Mouse (Mus musculus) kidney, adult 11 months (tissue): ENCODE measurements around the gene Guk1.

ENCODE experiments used
- DNase-seq: peaks from one replicate; pipeline ENCODE4 v3.0.0; 2022

Gene Guk1

DNA sequence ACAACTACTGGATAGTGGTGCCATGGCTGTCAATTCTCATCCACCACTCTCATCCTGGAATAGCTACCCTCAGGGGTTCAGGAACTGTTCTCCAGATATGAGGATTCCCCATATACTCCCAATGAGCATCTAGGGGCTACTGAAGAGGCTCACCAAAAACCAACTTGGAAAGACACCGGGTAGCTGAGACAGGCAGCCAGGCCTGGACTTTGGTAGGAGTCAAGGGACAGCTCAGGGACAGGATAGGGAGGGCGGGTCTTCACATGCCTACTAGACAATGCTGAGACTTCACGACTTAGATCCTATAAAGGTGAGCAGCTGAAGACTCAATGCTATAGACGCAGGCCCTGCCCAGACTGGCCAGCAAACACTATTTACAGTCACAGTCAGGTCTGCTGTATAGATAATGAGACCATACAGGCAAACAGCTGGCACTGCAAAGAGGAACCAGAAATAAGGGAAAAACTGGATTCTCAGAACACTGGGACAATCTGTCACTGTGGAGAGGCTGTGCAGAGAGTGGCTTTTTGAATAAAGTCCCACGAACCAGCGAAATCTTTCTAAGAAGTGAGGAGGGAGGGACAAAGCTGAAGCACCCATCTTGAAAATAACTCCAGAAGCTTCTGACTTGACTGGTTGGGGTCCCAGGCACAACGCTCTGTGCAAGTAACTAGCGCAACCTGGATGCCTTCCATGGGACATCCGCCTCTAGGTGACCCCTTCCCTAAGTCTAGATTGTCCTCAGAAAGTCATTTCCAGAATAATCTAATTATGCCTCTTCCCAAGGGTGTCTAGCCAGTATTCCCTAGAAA lies 29.4 kb downstream of the Guk1 start:
- no peak for DNase-seq

DNA sequence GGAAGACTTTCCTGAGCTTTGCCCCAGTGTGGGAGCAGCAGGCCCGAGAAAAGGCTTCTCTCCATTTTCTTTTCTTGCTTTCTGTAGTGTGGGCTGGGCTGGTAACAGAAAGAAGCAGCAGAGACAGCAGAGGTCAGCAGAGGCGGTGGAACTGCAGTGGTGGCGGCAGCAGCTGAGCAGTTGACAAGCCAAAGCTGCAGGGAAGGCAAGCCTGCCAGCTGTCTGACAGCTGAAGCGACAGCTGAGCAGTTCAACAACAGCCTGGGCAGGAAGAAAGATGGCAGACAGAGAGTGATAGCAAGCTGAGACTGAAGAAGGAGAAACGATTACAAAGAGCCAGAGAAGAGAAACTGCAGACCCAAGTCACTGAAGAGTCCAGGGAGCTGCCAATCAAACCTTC lies 30.6 kb downstream of the Guk1 start:
- no peak for DNase-seq

DNA sequence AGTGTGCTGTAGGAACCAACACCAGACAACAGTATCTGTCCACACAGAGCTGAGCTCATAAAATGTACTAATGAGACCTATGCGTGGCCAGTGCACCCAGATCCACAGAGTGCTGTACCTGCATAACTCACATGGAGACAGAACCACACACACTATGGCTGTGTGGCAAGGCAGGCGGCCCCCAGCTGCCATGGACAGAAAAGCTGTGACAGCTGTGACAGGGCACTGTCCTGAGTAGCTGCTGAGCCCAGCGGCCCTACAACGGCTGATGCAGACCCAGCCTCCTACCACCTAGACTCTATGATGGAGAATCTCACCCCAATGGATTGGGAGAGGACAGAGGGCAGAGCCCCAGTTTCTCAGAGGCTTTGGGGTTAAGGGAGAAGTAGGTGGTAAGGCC lies 32.5 kb downstream of the Guk1 start:
- no peak for DNase-seq

DNA sequence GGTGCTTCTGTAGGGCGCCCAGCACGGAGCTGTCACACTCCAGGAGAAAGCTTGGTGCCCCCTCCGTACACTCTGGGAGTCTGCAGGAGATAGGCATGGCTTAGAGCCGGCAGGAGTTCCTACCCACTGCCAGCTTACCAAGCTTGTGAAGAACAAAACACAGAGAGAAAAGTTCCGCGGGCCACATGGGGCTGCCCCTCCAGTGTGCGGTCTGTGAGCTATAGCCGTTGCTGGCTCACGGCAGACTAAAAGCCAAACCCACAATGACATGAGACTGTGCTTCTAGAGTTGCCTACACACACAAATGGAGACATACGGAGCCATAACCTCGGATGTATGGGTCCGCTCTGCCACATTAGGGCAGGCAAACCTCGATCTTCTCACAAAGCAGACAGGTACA lies 32.9 kb downstream of the Guk1 start:
- no peak for DNase-seq

DNA sequence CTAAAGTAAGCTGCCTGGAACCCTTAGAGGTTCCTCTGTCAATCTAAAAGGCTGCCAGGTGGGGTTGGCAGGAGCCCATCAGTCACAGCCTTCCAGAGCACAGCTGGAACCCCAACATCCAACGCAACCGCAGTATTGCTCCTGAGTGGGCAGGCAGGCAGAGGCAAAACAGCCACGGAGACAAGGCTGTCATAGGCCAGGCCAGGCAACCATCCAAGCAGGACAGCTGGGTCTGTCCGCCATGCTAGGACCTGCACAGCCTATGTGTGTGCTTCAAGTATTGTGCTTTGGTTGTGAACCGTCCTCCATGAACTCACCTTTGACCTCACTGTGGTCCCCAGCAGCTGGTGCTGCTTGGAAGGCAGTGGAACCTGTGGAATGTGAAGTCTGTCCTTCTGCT lies 36.1 kb downstream of the Guk1 start:
- DNase-seq, result no peak

DNA sequence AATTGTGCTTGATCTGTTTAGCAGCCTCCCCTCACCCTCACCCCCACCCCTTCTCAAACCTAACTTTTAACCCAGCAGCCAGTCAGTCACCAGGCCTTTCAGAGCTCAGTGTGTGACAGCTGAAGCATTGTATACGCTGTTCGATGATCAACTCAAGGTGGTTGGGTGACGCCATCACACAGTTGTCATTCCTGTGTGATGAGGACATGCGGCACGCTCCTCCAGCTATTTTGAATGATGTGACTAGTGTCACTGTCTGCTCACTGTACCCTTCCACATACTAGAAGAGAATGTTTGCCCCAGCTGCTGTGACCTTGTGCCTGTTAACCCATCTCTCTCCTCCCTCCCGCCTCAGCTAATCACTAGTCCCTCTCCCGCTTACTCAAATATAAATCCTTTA lies 37.8 kb downstream of the Guk1 start:
- no peak for DNase-seq

DNA sequence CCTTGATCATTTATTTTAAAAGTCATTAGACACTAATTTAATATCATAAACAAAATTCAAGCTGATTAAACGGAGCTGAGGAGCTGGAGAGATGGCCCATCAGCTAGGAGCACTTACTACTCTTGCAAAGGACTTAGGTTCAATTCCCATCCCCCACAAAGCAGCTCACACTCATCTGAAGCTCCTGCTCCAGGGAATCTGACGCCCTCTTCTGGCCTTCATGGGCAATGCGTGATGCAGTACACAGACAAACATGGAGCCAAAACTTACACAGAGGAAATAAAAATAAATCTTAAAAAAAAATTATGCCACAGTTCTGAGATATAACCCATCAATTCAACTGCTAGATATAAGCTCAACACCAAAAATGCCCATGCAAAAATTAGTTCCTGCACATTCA lies 40.3 kb downstream of the Guk1 start:
- no peak for DNase-seq

DNA sequence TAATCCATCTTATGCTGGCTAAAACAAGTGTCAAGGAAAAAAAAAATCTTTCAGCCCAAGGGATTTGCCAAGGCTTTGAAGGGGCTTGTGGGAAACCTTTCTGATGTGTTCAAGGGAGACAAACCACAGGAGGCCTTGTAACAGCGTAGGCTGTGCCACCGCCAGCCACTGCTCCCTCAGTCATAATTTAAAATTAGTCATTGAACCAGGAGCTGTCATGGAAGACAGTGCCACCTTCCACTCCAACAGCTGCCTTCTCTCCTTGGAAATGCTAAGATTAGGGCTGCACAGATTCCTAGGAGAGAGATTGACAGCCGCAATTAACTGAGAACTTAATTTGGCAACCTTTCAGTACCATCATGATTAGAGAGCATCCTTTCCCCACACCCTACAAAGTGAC lies 42.7 kb downstream of the Guk1 start:
- DNase-seq, result no peak

DNA sequence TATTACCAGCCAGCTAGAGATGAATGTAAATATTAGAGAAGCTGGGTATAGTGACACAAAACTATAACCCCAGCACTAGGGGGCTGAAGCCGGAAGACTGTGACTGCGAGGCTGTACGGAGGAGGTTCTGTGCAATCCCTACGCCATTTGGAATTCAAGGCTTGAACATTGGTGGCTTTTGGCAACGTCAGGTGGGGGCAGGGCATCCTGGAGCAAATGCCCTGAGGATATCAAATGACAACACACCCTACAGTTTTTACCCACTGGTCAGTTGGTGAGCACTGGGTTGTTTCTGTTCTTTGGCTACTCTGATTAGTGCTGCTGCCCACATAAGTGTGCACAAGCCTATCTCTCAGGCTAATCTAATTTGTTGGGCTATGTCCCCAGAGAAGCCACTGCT lies 49.0 kb downstream of the Guk1 start:
- DNase-seq, result no peak

DNA sequence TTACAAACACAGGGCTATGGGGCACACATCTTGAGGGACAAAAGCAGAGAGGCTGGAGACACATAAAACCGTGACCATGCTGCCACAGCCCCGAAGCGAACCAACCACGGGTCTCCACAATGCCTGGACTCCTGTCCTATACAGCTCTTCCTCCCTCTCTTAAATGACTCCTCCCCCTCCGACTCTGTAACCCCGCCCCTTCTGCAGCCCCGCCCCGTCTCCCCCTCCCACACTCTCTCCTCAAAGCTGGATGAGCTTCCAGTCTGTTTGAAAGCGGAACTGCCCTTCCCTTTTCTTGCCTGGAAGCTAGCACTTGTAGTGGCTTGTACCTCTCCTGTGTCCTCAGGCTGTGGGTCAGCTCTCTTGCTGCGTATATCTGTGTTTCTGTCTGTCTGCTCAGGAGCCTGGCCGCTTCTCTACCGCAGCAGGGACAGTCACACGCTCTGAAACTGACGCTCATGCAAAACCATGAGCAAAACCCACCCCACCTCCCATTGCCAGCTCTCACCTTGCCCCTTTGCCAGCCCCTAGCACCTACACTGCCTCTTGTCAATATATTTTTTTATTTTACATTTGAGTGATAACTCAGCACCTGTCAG lies 50.1 kb downstream of the Guk1 start:
- no peak for DNase-seq

DNA sequence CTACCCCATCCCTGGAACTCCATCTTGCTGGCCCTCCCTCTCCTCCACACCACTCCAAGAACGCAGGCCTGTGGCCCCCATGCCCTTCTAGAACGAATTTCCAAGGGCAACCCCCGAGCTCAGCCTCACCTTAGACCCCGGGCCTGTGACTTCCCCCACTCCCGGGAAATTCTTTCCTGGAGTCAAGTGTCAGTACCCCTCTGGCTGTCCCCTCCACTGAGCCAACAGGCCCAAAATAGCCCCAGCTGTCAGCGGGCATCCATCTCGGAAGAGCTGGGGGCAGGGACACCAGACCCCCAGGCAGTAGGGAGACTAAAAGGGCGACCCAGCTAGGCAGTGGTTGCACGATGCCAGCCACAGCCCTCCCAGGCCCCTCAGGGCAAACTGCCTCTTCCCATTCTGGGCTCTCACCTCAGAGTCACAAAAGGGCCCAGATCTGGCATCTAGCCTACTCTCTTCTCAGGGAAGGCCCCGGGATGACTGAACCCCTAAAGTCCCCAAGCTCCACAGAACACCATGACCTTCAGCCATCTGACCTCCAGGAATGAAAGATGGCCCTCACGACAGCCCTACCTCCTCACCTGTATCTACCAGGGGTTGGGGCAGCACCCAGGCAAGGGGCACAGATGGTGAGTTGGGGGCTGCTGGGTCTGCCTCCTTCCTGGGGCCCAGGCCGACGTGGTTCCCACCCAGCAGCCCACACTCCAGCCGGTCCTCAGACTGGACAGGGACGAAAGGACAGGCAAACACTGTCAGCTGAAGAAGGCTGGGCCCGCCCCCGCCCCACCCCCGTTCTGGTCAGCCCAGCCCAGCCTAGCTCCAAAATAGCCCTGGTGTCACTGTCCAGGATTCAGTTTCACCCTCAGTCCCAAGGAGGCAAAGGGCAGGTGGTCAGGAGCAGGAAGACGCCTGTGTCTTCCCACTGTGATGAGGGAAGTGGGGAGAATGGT lies 53.2 kb downstream of the Guk1 start:
- DNase-seq, result no peak

DNA sequence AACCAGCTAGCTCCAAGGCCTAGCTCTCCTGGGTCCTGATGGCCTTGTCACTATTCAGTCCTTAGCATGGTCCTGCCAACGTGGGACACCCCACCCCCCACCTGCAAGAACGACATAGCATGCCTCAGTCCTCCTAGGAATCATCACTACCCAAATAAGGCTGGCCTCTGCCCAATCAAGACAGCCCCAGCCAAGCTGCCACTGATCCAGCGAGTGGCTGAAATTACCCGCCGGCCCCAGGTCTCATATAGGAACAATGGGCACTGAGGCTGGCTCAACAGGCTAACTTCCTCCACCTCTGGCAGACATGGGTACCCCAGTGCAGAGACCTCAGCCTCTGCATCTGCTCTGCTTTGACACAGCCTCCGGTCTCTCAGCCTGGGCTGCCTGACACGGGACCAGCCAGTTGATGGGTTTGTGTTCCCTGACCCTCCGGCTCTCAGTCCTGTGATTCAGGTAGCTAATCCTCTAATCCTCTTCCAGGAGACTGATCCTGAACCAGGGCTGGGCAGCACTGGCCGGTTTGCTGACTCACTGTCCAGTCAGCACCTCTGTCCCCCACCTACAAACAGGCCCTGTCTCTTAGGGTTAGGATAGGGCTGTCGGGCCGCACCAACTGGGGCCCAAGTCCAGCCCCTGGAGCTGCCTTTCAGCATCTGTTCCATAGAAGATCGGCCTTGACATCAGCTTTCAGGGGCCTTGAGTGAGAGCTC lies 54.9 kb downstream of the Guk1 start:
- DNase-seq, result no peak

DNA sequence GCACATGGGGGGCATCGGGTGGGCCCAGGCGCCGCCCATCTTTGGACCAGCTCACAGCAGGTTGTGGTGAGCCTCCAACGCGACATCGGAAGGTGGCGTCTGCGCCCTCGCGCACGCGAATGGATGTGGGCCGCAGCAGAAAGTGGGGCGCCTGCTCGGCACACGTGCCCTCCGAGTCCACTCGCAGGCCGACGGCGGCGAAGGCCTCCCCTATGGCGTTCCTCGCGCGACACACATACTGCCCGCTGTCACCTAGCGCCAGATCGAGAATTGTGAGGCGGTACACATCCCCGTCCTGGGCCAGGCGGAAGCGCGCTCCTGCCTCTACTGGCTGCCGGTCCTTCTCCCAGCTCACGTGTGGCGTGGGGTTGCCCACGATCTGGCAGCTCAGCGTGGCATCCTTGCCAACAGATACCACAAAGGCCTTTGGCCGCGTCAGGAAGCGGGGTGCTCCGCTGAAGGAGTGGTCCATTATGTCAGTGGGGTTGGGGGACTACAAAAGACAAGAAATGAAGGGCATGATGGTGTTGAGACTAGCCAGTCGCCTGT lies 56.0 kb downstream of the Guk1 start, which contains the start of gene Obscn:
Obscn (minus strand) TSS at position 499 of the 549 bp plus-strand sequence.
- no peak for DNase-seq

DNA sequence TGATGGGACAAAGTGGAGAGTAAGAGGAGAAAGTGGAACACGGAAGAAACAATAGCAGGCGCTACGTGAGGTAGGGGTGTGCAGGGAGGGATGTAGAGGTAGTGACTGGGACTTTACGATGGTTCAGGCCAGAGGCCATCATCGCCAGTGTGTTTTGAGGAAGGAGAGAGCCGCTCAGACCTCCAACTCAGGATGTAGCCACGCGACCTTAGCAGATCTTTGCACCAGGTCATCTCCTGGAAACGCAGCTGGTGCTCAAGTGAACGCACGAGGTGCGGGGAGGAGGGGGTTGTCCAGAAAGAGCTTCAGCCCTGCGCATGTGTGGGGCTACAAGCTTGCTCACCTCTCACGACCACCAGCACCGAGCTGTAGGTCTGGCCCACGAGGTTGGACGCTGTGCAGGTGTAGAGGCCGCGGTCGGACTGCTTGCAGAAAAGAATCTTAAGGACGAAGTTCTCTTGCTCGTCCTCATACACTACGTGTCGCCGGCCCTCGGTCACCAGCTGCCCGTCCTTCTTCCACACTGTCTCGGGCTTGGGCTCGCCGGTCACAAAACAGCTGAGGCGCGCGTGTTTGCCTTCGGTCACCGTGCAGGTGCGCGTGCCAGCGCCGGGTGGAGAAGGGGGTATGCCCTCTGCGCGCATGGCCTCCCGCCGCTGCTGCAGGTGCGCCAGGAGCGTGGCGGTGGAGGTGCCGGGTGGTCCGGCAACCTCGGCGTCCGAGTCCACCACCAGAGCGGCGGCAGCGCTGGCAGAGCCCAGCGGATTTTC lies 56.8 kb downstream of the Guk1 start:
- no peak for DNase-seq

DNA sequence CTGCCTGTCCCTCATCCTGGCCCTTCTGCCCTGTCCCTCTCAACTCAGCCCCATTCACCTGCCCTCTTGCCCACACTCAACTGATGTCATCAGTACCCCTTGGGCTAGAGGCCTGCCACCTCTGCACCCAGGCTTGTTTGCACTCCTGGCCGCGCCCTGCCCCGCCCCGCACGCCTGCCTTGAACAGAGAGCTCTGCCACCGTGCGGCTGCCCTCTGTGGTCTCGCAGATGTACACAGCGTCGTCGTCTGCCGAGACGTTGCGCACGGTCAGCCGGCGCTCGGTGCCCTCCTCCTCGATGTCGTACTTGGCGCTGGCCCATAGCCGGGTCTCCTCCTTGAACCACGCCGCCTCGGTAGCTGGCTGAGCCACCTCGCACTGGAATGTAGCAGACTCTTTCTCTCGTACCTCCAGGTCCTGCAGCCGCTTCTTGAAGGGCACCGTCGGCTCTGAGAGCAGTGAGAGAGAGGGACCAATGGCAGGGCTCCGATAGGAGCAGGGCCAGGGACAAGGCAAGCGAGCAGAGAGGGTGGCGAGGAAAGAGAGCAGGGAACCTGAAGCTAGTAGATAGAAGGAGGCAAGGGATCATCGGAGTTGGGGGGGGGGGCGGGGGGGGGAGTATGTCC lies 57.5 kb downstream of the Guk1 start:
- no peak for DNase-seq
